Mouse (Mus musculus) retina, postnatal 1 day (tissue): ENCODE data around the gene Ubl7.
"Not testable (repeated sequence)": the region's sequence is repeated elsewhere in the genome, so short reads cannot be mapped to it uniquely, and the experiment has no call there.

ENCODE experiments used
- DNase-seq: peaks from one replicate; pipeline ENCODE4 v3.0.0-alpha.2; 2012

Ubl7 gene

GRCm38 (mm10) chr9:57910254-57911160, at the start of gene Ubl7:
TSS of gene Ubl7 (plus strand) at chr9:57910979.
- DNase-seq: peak; percentile 95

GRCm38 (mm10) chr9:57861951-57862471, 48.8 kb upstream of the Ubl7 start:
- peak; percentile 78 for DNase-seq

GRCm38 (mm10) chr9:57864336-57864735, 46.4 kb upstream of the Ubl7 start:
- no peak for DNase-seq

GRCm38 (mm10) chr9:57866530-57866929, 44.2 kb upstream of the Ubl7 start:
- DNase-seq: no peak

- DNase-seq: no peak
Observed at GRCm38 (mm10) chr9:57867236-57867635, 43.5 kb upstream of the Ubl7 start.

- no peak for DNase-seq
Observed at GRCm38 (mm10) chr9:57867880-57868279, 42.9 kb upstream of the Ubl7 start.

GRCm38 (mm10) chr9:57868767-57869166, 42.0 kb upstream of the Ubl7 start:
- no peak for DNase-seq

- DNase-seq: peak; percentile 61
Observed at GRCm38 (mm10) chr9:57870273-57870816, 40.4 kb upstream of the Ubl7 start.

GRCm38 (mm10) chr9:57874134-57874533, 36.6 kb upstream of the Ubl7 start:
- DNase-seq: no peak

GRCm38 (mm10) chr9:57874994-57875393, 35.8 kb upstream of the Ubl7 start:
- no peak for DNase-seq

GRCm38 (mm10) chr9:57879213-57879612, 31.6 kb upstream of the Ubl7 start:
- DNase-seq: no peak

GRCm38 (mm10) chr9:57880278-57880677, 30.5 kb upstream of the Ubl7 start:
- DNase-seq: no peak

GRCm38 (mm10) chr9:57881781-57882180, 29.0 kb upstream of the Ubl7 start:
- DNase-seq: not testable (repeated sequence)

GRCm38 (mm10) chr9:57883413-57883812, 27.4 kb upstream of the Ubl7 start:
- DNase-seq: no peak

GRCm38 (mm10) chr9:57888119-57888518, 22.7 kb upstream of the Ubl7 start:
- no peak for DNase-seq

- DNase-seq: no peak
Observed at GRCm38 (mm10) chr9:57900478-57900877, 10.3 kb upstream of the Ubl7 start.

- peak; percentile 36 for DNase-seq
Observed at GRCm38 (mm10) chr9:57901197-57901596, 9.6 kb upstream of the Ubl7 start.

- DNase-seq: peak; percentile 58
Observed at GRCm38 (mm10) chr9:57901601-57902000, 9.2 kb upstream of the Ubl7 start.

- peak; percentile 2 for DNase-seq
Observed at GRCm38 (mm10) chr9:57902132-57902531, 8.6 kb upstream of the Ubl7 start.

GRCm38 (mm10) chr9:57903589-57904249, 7.1 kb upstream of the Ubl7 start:
- peak; percentile 6 for DNase-seq

GRCm38 (mm10) chr9:57904250-57904644, 6.5 kb upstream of the Ubl7 start:
- no peak for DNase-seq

GRCm38 (mm10) chr9:57907206-57907605, 3.6 kb upstream of the Ubl7 start:
- no peak for DNase-seq

- no peak for DNase-seq
Observed at GRCm38 (mm10) chr9:57912571-57912970, 1.8 kb downstream of the Ubl7 start.
